Comparison of ENCODE assay signal across 10 mouse cellular contexts in genomic region chr7:48897539-48898163, GRCm38 (mm10). TPM values are rescaled to one million over a fixed set of nuclear protein-coding genes. Genes with fewer than 3 reads are reported as not detected.
A peak's percentile ranks its signal among the peaks of the same experiment; 100 is the strongest.
DNase-seq lines count a peak whose midpoint lies in the region; ATAC-seq and TF ChIP-seq lines count a peak whose summit lies in the region.
"Had no signal": no experiment of that assay in that cellular context is flagged by ENCODE, and none has a peak within 500 bp of the region (broad histone marks: within the 10 kb centered on the region; RNA-seq: fewer than 3 reads in every experiment).

No protein-coding gene starts in this region.

- no peak for TF ChIP-seq CTCF in lung, embryonic 14.5 days (IDR thresholded peaks at IDR 0.05; ENCODE audit: low read depth)

- 0 out of 2 replicates have a peak, but pooled peaks cover 11% of the 10 kb centered on the region for H3K4me1 ChIP-seq in lung, embryonic 14.5 days (ENCODE audit: insufficient read depth)
- H3K4me1 ChIP-seq in forebrain, embryonic 10.5 days, result peaks cover 53% of the 10 kb centered on the region
- H3K4me1 ChIP-seq in hindbrain, embryonic 15.5 days (replicated peaks), result peaks cover 24% of the 10 kb centered on the region
- H3K4me1 ChIP-seq in neural tube, embryonic 12.5 days, result peaks cover 18% of the 10 kb centered on the region

- DNase-seq in lung, embryonic 14.5 days, result peak; percentile 56
- no peak for DNase-seq in lung, postnatal 4 days
- DNase-seq in forebrain, embryonic 10.5 days (ENCODE audit: extremely low spot score, low spot score), result no peak
- no peak for DNase-seq in urinary bladder, postnatal 14 days (ENCODE audit: low spot score)
- DNase-seq in layer of hippocampus, postnatal 36 days, result no peak
- DNase-seq in gastrocnemius, postnatal 10 days, result no peak
- DNase-seq: adrenal gland, postnatal 10 days; cerebellum, postnatal 10 days had no signal

- no peak overlapping the region; the same call in 1 of the 2 replicates for H3K27ac ChIP-seq in lung, embryonic 14.5 days (ENCODE audit: low read depth)
- H3K27ac ChIP-seq in forebrain, embryonic 10.5 days, result peak overlapping the region; percentile 77
- no peak overlapping the region for H3K27ac ChIP-seq in hindbrain, embryonic 15.5 days (replicated peaks)
- no peak overlapping the region for H3K27ac ChIP-seq in neural tube, embryonic 12.5 days

- H3K36me3 ChIP-seq in lung, embryonic 14.5 days (ENCODE audit: insufficient read depth), result no peaks in the 10 kb centered on the region
- no peaks in the 10 kb centered on the region for H3K36me3 ChIP-seq in forebrain, embryonic 10.5 days (replicated peaks)
- H3K36me3 ChIP-seq in hindbrain, embryonic 15.5 days, result no peaks in the 10 kb centered on the region
- no peaks in the 10 kb centered on the region for H3K36me3 ChIP-seq in neural tube, embryonic 12.5 days

- H3K4me3 ChIP-seq in lung, embryonic 14.5 days (ENCODE audit: low read depth, low read length), result no peak overlapping the region
- no peak overlapping the region; the same call in 1 of the 2 replicates for H3K4me3 ChIP-seq in forebrain, embryonic 10.5 days
- H3K4me3 ChIP-seq in hindbrain, embryonic 15.5 days, result no peak overlapping the region
- H3K4me3 ChIP-seq in neural tube, embryonic 12.5 days, result no peak overlapping the region

- WGBS in lung, embryonic 14.5 days, result 56% methylated on average over 24 of the region's 24 CpGs
- 51% methylated on average over 24 of the region's 24 CpGs for WGBS in forebrain, embryonic 10.5 days
- WGBS in hindbrain, embryonic 15.5 days, result 26% methylated on average over 24 of the region's 24 CpGs
- 38% methylated on average over 24 of the region's 24 CpGs for WGBS in neural tube, embryonic 12.5 days

- H3K27me3 ChIP-seq in lung, embryonic 14.5 days (ENCODE audit: insufficient read depth, low read length), result no peaks in the 10 kb centered on the region
- peaks cover 88% of the 10 kb centered on the region for H3K27me3 ChIP-seq in forebrain, embryonic 10.5 days (ENCODE audit: poor library complexity, severe bottlenecking)
- peaks cover 7% of the 10 kb centered on the region for H3K27me3 ChIP-seq in hindbrain, embryonic 15.5 days
- H3K27me3 ChIP-seq in neural tube, embryonic 12.5 days (replicated peaks), result no peaks in the 10 kb centered on the region; the same call in 1 of the 2 replicates

- H3K9me3 ChIP-seq in lung, embryonic 14.5 days (ENCODE audit: low read depth, low read length), result no peaks in the 10 kb centered on the region
- H3K9me3 ChIP-seq in forebrain, embryonic 10.5 days, result no peaks in the 10 kb centered on the region
- no peaks in the 10 kb centered on the region for H3K9me3 ChIP-seq in hindbrain, embryonic 15.5 days
- H3K9me3 ChIP-seq in neural tube, embryonic 12.5 days, result no peaks in the 10 kb centered on the region

- no peak overlapping the region; the same call in 1 of the 2 replicates for H3K9ac ChIP-seq in lung, embryonic 14.5 days
- H3K9ac ChIP-seq in hindbrain, embryonic 15.5 days, result no peak overlapping the region
- no peak overlapping the region for H3K9ac ChIP-seq in neural tube, embryonic 12.5 days

- no peak for ATAC-seq in lung, embryonic 14.5 days (ENCODE audit: insufficient read depth)
- ATAC-seq in hindbrain, embryonic 15.5 days (ENCODE audit: low FRiP score, low read depth), result no peak
- ATAC-seq in neural tube, embryonic 12.5 days (ENCODE audit: low FRiP score, low read depth), result no peak

- H3K4me2 ChIP-seq in lung, embryonic 14.5 days, result no peak overlapping the region
- peak overlapping the region; percentile 13; the same call in 1 of the 2 replicates for H3K4me2 ChIP-seq in hindbrain, embryonic 15.5 days
- peak overlapping the region; percentile 33 for H3K4me2 ChIP-seq in neural tube, embryonic 12.5 days (replicated peaks)

RNA-seq across cellular contexts. Expression of gene Nav2, which starts 10.9 kb away (rescaled TPM):
- polyA plus RNA-seq in lung, embryonic 14.5 days (2014; fragmentation: Nextera tagmentation; extraction: Ambion mirVana), result 19.7 and 20.2 TPM in 2 replicates
- 4.5 and 6.1 TPM in 2 replicates for polyA plus RNA-seq in forebrain, embryonic 10.5 days (2016; fragmentation: Nextera tagmentation; extraction: Ambion mirVana)
- polyA plus RNA-seq in hindbrain, embryonic 15.5 days (2015; fragmentation: Nextera tagmentation; extraction: Ambion mirVana), result 24.7 and 26.5 TPM in 2 replicates
- 25.2 and 28.5 TPM in 2 replicates for polyA plus RNA-seq in neural tube, embryonic 12.5 days (2016; fragmentation: Nextera tagmentation; extraction: Ambion mirVana)
- 100 to 1,000 TPM in 1 of 2 experiments, 10 to 100 TPM in 1; 77.4 to 100 TPM for total RNA-seq in layer of hippocampus, postnatal 36 days (2021)
- 10 to 100 TPM; 55.8 to 80.1 TPM for total RNA-seq in gastrocnemius, postnatal 10 days (2021)

RNA-seq across cellular contexts. Expression of gene E2f8, which starts 16.3 kb away (rescaled TPM):
- polyA plus RNA-seq in lung, embryonic 14.5 days (2014; fragmentation: Nextera tagmentation; extraction: Ambion mirVana), result 26.0 and 27.8 TPM in 2 replicates
- polyA plus RNA-seq in forebrain, embryonic 10.5 days (2016; fragmentation: Nextera tagmentation; extraction: Ambion mirVana), result 19.3 and 19.5 TPM in 2 replicates
- 3.4 and 4.4 TPM in 2 replicates for polyA plus RNA-seq in hindbrain, embryonic 15.5 days (2015; fragmentation: Nextera tagmentation; extraction: Ambion mirVana)
- polyA plus RNA-seq in neural tube, embryonic 12.5 days (2016; fragmentation: Nextera tagmentation; extraction: Ambion mirVana), result 9.2 and 12.6 TPM in 2 replicates
- under 1 TPM; 0.17 to 0.30 TPM for total RNA-seq in layer of hippocampus, postnatal 36 days (2021)
- total RNA-seq in gastrocnemius, postnatal 10 days (2021), result 1 to 10 TPM; 4.2 to 5.5 TPM

RNA-seq across cellular contexts. Expression of gene Csrp3, which starts 49.8 kb away (rescaled TPM):
- polyA plus RNA-seq in lung, embryonic 14.5 days (2014; fragmentation: Nextera tagmentation; extraction: Ambion mirVana), result 1.9 and 31.7 TPM in 2 replicates
- 0.31 TPM in 1 of 2 replicates, not detected in the other for polyA plus RNA-seq in forebrain, embryonic 10.5 days (2016; fragmentation: Nextera tagmentation; extraction: Ambion mirVana)
- polyA plus RNA-seq in hindbrain, embryonic 15.5 days (2015; fragmentation: Nextera tagmentation; extraction: Ambion mirVana), result 0.47 and 0.56 TPM in 2 replicates
- polyA plus RNA-seq in neural tube, embryonic 12.5 days (2016; fragmentation: Nextera tagmentation; extraction: Ambion mirVana), result 0.67 and 3.0 TPM in 2 replicates
- total RNA-seq in layer of hippocampus, postnatal 36 days (2021), result not detected
- 100 to 1,000 TPM; 120 to 170 TPM for total RNA-seq in gastrocnemius, postnatal 10 days (2021)
